Mouse (Mus musculus) E14TG2a.4 (cell line): ENCODE results near the gene Rab26.
A peak's percentile ranks its signal among the peaks of the same experiment; 100 is the strongest.

Experiments used
- H3K27me3 ChIP-seq: 2 replicates; pipeline ENCODE4 v1.6.1; 2014; ENCODE audit warnings: low read length, control low read depth; ENCODE audit not compliant: insufficient read depth
- H3K36me3 ChIP-seq: 2 replicates; pipeline ENCODE4 v1.6.1; 2014; ENCODE audit warnings: low read length, control low read depth; ENCODE audit not compliant: insufficient read depth
- H3K4me1 ChIP-seq: replicated peaks from 2 replicates; pipeline ENCODE4 v1.6.1; 2014; ENCODE audit warnings: low read depth, low read length, control low read depth
- H3K4me3 ChIP-seq: replicated peaks from 2 replicates; pipeline ENCODE4 v1.5.1; 2014; ENCODE audit warnings: mild to moderate bottlenecking, low read length
- H3K9me3 ChIP-seq: 2 replicates; pipeline ENCODE4 v1.6.1; 2014; ENCODE audit warnings: low read length, control low read depth
- CTCF ChIP-seq: conservative IDR thresholded peaks from 2 replicates; pipeline ENCODE4 v1.5.1; 2014; ENCODE audit warnings: low read length
- NANOG ChIP-seq: IDR thresholded peaks from 2 replicates; pipeline ENCODE4 v1.6.1; 2014; ENCODE audit warnings: borderline replicate concordance, low read length, mixed read lengths
- POU5F1 ChIP-seq: IDR thresholded peaks from 2 replicates; pipeline ENCODE4 v1.6.1; 2014; ENCODE audit warnings: low read length, borderline replicate concordance

The Rab26 gene

GRCm38 (mm10) chr17:24481027-24481815, 52.8 kb downstream of the Rab26 start:
- H3K27me3 ChIP-seq = peaks cover 9% of the 10 kb centered on the region
- H3K36me3 ChIP-seq = peaks cover 19% of the 10 kb centered on the region
- H3K4me3 ChIP-seq = no peak overlapping the region
- H3K9me3 ChIP-seq = no peaks in the 10 kb centered on the region
- H3K4me1 ChIP-seq = peaks cover 50% of the 10 kb centered on the region
- no peak for TF ChIP-seq POU5F1
- TF ChIP-seq NANOG = no peak
- no peak for TF ChIP-seq CTCF

- Histone ChIP-seq H3K27me3 (peaks cover 4% of the 10 kb centered on the region; the same call in 1 of the 2 replicates), H3K4me1 (peaks cover 45% of the 10 kb centered on the region), H3K4me3 (no peak overlapping the region), H3K36me3 (peaks cover 28% of the 10 kb centered on the region), H3K9me3 (no peaks in the 10 kb centered on the region)
- TF ChIP-seq POU5F1 (no peak), CTCF (peak; percentile 26)
Measured at GRCm38 (mm10) chr17:24480201-24480826, 53.7 kb downstream of the Rab26 start.

GRCm38 (mm10) chr17:24479431-24479830, 54.6 kb downstream of the Rab26 start:
- H3K4me3 ChIP-seq = peak overlapping the region; percentile 99
- no peaks in the 10 kb centered on the region for H3K9me3 ChIP-seq
- no peak for TF ChIP-seq POU5F1
- no peak for TF ChIP-seq CTCF
- no peak for TF ChIP-seq NANOG
- H3K4me1 ChIP-seq = peaks cover 42% of the 10 kb centered on the region
- H3K36me3 ChIP-seq = peaks cover 37% of the 10 kb centered on the region
- H3K27me3 ChIP-seq = no peaks in the 10 kb centered on the region

GRCm38 (mm10) chr17:24478663-24479380, 55.2 kb downstream of the Rab26 start, which contains the start of gene Mlst8:
TSS of gene Mlst8 (minus strand) at chr17:24479078.
- TF ChIP-seq CTCF (peak; percentile 74), NANOG (no peak), POU5F1 (no peak)
- Histone ChIP-seq H3K4me3 (peak within 1 kb of the TSS; percentile 99), H3K4me1 (peaks cover 48% of the 10 kb centered on the region), H3K9me3 (no peaks in the 10 kb centered on the region), H3K36me3 (peaks cover 43% of the 10 kb centered on the region), H3K27me3 (no peaks in the 10 kb centered on the region)

- no peak for TF ChIP-seq POU5F1
- no peak for TF ChIP-seq CTCF
- TF ChIP-seq NANOG = no peak
- Histone ChIP-seq H3K27me3 (no peaks in the 10 kb centered on the region), H3K9me3 (no peaks in the 10 kb centered on the region), H3K4me1 (peaks cover 55% of the 10 kb centered on the region), H3K36me3 (peaks cover 50% of the 10 kb centered on the region), H3K4me3 (peak overlapping the region; percentile 99)
Measured at GRCm38 (mm10) chr17:24477985-24478600, 55.9 kb downstream of the Rab26 start.
